Mouse (Mus musculus) kidney, adult 2 months (tissue): Measurements from ENCODE around the gene St3gal2. TPM values are rescaled to one million over a fixed set of nuclear protein-coding genes. Genes with fewer than 3 reads are reported as not detected.
"Not testable (repeated sequence)": the region's sequence is repeated elsewhere in the genome, so short reads cannot be mapped to it uniquely, and the experiment has no call there.

ENCODE experiments used
- DNase-seq: peaks from one replicate; pipeline ENCODE4 v3.0.0; 2021
- H3K27ac ChIP-seq: fragments of 200-500 bp; 2 replicates; pipeline ENCODE4 v1.5.1; 2012; ENCODE audit warnings: low read depth, low read length, control low read depth, inconsistent platforms; ENCODE audit not compliant: insufficient read depth
- H3K27me3 ChIP-seq: fragments of 200-500 bp; replicated peaks from 2 replicates; pipeline ENCODE4 v1.6.1; 2012; ENCODE audit warnings: mild to moderate bottlenecking, moderate library complexity, low read length, inconsistent platforms; ENCODE audit not compliant: control insufficient read depth, insufficient read depth
- H3K36me3 ChIP-seq: fragments of 200-500 bp; 2 replicates; pipeline ENCODE4 v1.6.1; 2012; ENCODE audit warnings: mild to moderate bottlenecking, moderate library complexity, low read length, inconsistent platforms; ENCODE audit not compliant: control insufficient read depth, insufficient read depth
- H3K4me1 ChIP-seq: fragments of 200-500 bp; 2 replicates; pipeline ENCODE4 v1.6.1; 2011; ENCODE audit warnings: low read length; ENCODE audit not compliant: control insufficient read depth, insufficient read depth
- H3K4me3 ChIP-seq: fragments of 200-500 bp; 2 replicates; pipeline ENCODE4 v1.5.1; 2011; ENCODE audit warnings: mild to moderate bottlenecking, low read depth, low read length, control low read depth; ENCODE audit not compliant: insufficient read depth
- CTCF ChIP-seq: fragments of 200-500 bp; conservative IDR thresholded peaks from 2 replicates; pipeline ENCODE4 v1.5.1; 2011; ENCODE audit warnings: low read depth, mild to moderate bottlenecking, control low read depth, low read length, moderate library complexity, mixed read lengths; ENCODE audit not compliant: insufficient read depth, insufficient read length
- POLR2A ChIP-seq: fragments of 200-500 bp; IDR thresholded peaks from one replicate; pipeline ENCODE4 v1.6.1; 2011; ENCODE audit warnings: low read depth, low read length, control low read depth
- WGBS: fragments of 180-500 bp; shearing (Covaris S2); methylation state at CpG from one replicate; pipeline ENCODE4 v1.1.7; 2018; 5-methylcytosine and 5-hydroxymethylcytosine counted together
- polyA plus RNA-seq: library from polyadenylated mRNA; depleted of rRNA; stranded (reverse); fragments of >200 nt; gene quantifications from 2 replicates; pipeline ENCODE4 v1.2.3, GENCODE M21; 2012

St3gal2 gene
- polyA plus RNA-seq, 1 experiment, result 28.6 TPM

DNA sequence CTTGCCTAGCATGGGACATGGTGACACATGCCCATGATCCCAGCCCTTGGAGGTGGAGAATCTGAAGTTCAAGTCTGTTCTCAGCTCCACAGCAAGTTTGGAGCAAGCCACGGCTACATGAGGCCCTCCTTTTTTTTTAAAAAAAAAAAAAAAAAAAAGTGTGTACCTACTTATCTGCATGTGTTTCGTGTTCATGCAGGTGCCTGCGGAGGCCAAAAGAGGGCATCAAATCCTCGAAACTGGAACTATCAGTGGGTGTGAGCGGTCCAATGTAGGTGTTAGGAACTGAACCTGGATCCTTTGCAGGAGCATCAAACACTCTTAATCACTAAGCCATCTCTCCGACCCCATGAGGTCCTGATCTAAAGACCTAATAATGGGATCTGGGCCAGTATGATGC, 22.2 kb upstream of the St3gal2 start:
- no peaks in the 10 kb centered on the region for H3K27me3 ChIP-seq
- WGBS, result 94% methylated on average over 6 of the region's 6 CpGs
- H3K4me1 ChIP-seq, result no peaks in the 10 kb centered on the region; the same call in 1 of the 2 replicates
- no peaks in the 10 kb centered on the region for H3K36me3 ChIP-seq
- H3K4me3 ChIP-seq, result no peak overlapping the region
- no peak for DNase-seq
- TF ChIP-seq POLR2A (no peak), CTCF (no peak)
- H3K27ac ChIP-seq, result no peak overlapping the region

DNA sequence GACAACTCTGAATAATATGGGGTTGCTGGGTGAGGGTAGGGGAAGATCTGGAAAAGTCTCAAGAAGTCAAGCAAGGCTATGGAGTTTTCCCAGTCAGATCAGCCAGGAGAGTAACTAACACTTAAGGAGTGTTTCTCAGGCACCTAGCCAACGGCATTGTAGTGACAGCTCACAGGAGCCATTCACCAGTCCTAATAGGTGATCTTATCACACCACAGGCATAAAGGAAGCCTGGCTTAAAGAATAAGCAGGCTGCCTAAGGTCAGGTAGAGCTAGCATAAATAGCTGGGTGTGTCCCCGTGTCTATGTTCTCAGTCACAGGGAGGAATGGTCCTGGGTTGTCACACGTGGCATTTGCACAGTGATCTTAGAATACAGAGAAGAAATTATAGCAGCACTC, 18.7 kb upstream of the St3gal2 start:
- TF ChIP-seq CTCF (no peak), POLR2A (no peak)
- 62% methylated on average over 3 of the region's 3 CpGs for WGBS
- H3K36me3 ChIP-seq, result no peaks in the 10 kb centered on the region
- no peak overlapping the region for H3K27ac ChIP-seq
- no peak for DNase-seq
- H3K4me3 ChIP-seq, result no peak overlapping the region
- H3K4me1 ChIP-seq, result no peaks in the 10 kb centered on the region; the same call in 1 of the 2 replicates
- H3K27me3 ChIP-seq, result no peaks in the 10 kb centered on the region

DNA sequence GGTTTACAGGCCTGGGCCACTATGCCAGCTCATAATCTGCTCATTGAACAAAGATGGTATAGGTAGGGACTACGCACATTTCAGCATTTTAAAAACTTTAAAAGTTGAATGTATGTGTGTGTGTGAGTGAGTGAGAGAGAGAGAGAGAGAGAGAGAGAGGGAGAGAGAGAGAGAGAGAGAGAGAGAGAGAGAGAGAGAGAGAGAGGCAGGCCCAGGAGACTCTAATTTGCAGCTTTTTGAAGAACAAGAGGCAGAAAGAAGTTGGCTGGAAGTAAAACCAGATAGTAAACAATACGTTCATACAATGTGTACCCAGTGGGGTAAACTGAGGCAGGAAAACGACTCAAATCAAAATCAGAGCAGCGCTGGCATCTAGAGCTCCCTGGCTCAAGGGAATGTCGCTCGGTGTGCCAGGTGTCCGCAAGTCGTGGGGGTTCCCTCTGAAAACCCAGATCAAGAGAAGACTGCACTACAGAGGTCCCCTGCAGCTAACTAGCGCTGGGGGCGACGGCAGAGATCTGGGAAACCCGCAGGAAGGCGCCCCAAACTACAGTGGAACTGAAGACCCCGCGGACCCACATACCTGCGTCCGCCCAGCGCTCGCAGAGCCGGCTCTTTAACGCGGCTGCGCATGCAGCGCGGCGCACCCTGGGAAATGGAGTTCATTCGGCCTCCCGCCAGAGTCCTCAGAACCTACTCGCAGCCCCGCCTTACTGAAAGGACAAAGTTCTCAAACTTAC, 17.7 kb upstream of the St3gal2 start, which contains the start of gene Fuk:
Gene Fuk (minus strand): TSS at position 650 of the 740 bp plus-strand sequence.
- no peak for TF ChIP-seq POLR2A
- no peak for TF ChIP-seq CTCF
- H3K27me3 ChIP-seq, result no peaks in the 10 kb centered on the region
- WGBS, result 3% methylated on average over 30 of the region's 30 CpGs
- no peaks in the 10 kb centered on the region for H3K36me3 ChIP-seq
- DNase-seq, result peak; percentile 93
- H3K4me1 ChIP-seq, result no peaks in the 10 kb centered on the region; the same call in 1 of the 2 replicates
- H3K4me3 ChIP-seq, result peak within 1 kb of the TSS; percentile 63
- H3K27ac ChIP-seq, result peak within 1 kb of the TSS; percentile 2; the same call in 1 of the 2 replicates

DNA sequence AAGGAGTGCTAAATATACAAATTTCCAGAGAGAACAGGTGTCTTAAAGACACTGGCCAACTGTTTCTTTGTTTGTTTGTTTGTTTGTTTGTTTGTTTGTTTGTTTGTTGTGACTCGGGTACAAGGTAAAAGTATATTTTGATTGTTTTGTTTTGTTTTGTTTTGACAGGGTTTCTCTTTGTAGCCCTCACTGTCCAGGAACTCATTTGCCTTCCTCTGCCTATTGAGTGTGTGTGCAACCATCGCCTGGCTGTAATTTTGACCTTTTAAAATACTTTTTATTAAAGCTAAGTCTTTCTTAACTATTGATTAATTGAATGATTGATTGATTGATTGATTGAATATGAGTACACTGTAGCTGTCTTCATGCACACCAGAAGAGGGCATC, 17.1 kb upstream of the St3gal2 start:
- WGBS, result 40% methylated on average over 2 of the region's 2 CpGs
- H3K27ac ChIP-seq, result no peak overlapping the region
- no peaks in the 10 kb centered on the region; the same call in 1 of the 2 replicates for H3K4me1 ChIP-seq
- TF ChIP-seq CTCF (no peak), POLR2A (no peak)
- no peak for DNase-seq
- no peak overlapping the region for H3K4me3 ChIP-seq
- H3K27me3 ChIP-seq, result no peaks in the 10 kb centered on the region
- H3K36me3 ChIP-seq, result no peaks in the 10 kb centered on the region

DNA sequence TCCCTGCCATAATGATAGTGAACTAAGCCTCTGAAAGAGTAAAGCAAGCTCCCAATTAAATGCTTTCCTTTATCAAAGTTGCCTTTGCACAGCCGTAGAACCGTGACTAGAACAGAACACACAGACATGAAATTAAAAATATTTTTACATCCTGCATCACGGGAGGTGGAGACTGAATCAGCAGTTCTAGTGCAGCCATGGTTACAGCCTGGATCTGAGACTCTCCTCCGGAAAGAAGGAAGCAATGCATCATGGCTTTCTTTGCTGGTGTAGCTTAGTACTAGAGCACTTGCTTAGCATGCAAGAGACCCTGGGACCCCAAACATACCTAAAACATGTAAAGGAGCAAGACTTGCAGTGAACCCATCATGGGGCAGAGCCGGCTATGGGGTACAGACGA, 14.3 kb upstream of the St3gal2 start:
- no peak for TF ChIP-seq CTCF
- no peak for TF ChIP-seq POLR2A
- WGBS, result 80% methylated on average over 6 of the region's 6 CpGs

DNA sequence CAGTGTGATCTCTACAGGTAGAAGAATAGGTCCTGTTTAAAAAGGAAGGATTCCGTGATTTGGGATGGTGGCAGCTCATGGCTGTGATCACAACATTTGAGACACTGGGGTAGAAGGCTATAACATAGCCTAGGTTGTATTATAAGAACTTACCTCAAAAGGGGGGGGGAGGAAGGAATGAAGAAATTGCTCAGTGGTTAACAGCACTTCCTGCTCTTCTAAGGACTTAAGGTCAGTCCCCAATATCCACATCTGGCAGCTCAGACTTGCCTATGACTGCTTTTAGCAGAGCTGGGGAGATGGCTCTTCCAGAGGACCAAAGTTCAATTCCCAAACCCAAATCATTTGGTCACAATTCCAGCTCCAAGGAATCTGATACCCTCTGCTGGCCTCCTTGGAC, 13.0 kb upstream of the St3gal2 start:
- no peak for DNase-seq
- H3K4me1 ChIP-seq, result no peaks in the 10 kb centered on the region
- H3K27me3 ChIP-seq, result no peaks in the 10 kb centered on the region
- H3K4me3 ChIP-seq, result no peak overlapping the region
- no peaks in the 10 kb centered on the region for H3K36me3 ChIP-seq
- WGBS, result 87% methylated on average over 1 of the region's 1 CpGs
- H3K27ac ChIP-seq, result no peak overlapping the region
- TF ChIP-seq POLR2A (no peak), CTCF (no peak)

More for the DNA sequence above, 14.3 kb upstream of the St3gal2 start:
- H3K4me3 ChIP-seq, result no peak overlapping the region
- no peaks in the 10 kb centered on the region for H3K27me3 ChIP-seq
- no peak for DNase-seq
- no peaks in the 10 kb centered on the region; the same call in 1 of the 2 replicates for H3K4me1 ChIP-seq
- no peaks in the 10 kb centered on the region for H3K36me3 ChIP-seq
- no peak overlapping the region for H3K27ac ChIP-seq

DNA sequence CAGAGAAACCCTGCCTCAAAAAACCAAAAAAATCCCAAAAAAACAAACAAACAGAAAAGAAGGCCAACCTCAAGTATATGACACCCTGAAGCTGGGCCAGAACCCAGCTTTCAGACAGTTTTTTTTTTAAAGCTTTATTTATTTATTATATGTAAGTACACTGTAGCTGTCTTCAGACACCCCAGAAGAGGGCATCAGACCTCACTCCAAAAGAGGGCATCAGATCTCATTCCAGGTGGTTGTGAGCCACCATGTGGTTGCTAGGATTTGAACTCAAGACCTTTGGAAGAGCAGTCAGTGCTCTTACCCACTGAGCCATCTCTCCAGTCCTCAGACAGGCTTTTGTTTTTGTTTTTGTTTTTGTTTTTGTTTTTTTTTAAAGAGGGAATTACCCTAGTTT, 9.9 kb upstream of the St3gal2 start:
- not testable (repeated sequence) for H3K36me3 ChIP-seq, H3K4me1 ChIP-seq, H3K27me3 ChIP-seq, H3K4me3 ChIP-seq, H3K27ac ChIP-seq
- DNase-seq, result peak; percentile 14
